Mouse (Mus musculus): ENCODE measurements around the gene Nup107.

- TF ChIP-seq POLR2A (IDR thresholded peaks at IDR 0.05; ENCODE audit: borderline replicate concordance, control insufficient read depth, low read depth, low read length): no peak
- no peak for TF ChIP-seq CTCF (IDR thresholded peaks at IDR 0.05; ENCODE audit: control insufficient read depth, insufficient read depth, low read length)
Observed at GRCm38 (mm10) chr10:117766111-117766895, 26.2 kb downstream of the Nup107 start.
